Mouse (Mus musculus): ENCODE measurements at regions not wholly inside any gene's neighbourhood (a gene's known extent, or its start where the extent isn't known, plus 50 kb on each side); places are given as distances from the start of the nearest gene placed in this dataset.
"Not testable (repeated sequence)": the region's sequence is repeated elsewhere in the genome, so short reads cannot be mapped to it uniquely, and the experiment has no call there.

DNA sequence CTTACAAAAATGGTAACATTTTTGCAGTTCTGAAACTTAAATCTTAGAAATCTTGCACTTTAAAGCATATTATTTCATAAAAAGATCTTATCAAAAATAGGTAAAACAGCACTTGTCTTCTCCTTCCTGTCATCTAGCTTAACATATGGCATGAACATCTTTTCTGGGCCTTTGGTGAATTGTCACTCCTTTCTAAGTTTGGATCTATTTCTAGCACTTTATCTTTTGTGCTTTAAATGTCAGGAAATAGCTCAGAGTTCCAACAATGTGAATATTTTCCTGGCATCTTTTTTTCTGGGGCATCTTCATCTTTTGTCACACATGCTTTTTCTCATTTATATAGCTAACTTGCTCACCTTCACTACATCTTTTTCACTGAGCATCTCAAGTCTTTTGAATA, 527.4 kb upstream of the Gm5150 start:
- DNase-seq, result no peak

DNA sequence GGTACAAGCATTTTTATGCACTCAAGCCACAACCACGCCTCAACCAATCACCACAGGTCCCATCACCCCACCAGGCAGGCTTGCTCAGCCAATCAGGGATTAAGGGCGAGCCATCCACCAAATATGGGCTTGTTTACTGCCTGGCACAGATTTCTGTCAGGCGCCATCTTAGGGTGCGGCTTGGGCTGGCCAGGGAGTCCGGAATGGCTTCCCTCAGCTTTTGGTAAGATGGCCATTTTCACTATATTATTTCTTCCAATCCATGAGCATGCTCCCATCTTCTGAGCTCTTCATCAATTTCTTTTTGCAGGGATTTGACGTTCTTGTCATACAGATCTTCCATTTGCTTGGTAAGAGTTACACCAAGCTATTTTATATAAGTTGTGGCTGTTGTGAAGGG, 521.3 kb upstream of the Gm5150 start:
- DNase-seq, result not testable (repeated sequence)

DNA sequence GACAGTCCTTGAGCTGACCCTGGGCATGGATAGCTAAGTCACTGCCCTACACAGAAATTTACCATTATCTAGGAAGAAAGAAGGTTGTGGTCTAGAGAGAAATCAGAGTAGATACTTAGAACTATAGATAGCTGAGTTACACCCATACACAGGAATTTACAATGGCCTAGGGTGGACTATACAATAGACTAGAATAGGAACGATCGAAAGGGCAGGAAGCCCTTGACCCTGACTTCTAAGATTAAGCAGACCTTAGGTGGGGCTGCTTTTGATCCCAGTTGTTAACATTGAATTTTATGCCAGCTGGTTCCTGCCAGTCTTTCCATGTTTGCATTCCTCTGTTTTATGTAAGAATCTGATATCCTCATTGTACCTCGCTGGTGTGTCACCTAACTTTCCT, 482.2 kb upstream of the Gm5150 start:
- not testable (repeated sequence) for DNase-seq

DNA sequence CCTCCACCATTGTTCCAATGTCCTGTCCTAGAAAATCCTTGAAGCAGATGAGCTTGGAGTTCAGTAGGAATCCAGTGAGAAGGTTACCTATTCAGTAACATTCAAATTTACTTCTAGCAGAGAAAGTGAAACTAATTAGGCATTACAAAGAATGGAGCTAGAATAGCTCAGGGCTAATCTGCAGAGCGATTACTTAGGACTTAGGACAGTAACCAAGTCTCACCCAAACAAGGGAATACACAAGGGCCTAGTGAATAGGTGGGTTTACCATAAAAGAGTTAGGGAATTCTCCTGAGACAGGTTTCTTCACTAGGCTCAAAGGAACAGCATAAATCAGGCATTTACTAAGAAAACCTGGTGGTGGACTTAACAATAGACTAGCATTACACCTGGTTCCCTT, 476.5 kb upstream of the Gm5150 start:
- DNase-seq, result no peak

DNA sequence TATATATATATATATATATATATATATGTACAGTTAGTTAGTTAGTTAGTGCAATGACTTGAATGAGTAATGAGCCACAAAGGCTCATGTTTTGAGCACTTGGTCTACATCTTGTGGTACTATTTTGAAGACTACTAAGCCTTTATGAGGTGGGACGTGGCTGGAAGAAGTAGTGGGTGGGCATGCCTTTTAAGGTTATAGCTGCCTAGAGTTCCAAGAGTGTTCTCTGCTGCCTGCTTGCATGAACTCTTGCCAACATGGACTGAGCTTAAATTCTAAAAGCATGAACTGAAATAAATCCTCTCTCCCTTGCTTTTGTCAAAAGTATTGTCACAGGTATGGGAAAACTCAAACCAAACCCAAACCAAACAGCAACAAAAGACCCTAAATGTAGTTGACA, 465.1 kb upstream of the Gm5150 start:
- no peak for DNase-seq

DNA sequence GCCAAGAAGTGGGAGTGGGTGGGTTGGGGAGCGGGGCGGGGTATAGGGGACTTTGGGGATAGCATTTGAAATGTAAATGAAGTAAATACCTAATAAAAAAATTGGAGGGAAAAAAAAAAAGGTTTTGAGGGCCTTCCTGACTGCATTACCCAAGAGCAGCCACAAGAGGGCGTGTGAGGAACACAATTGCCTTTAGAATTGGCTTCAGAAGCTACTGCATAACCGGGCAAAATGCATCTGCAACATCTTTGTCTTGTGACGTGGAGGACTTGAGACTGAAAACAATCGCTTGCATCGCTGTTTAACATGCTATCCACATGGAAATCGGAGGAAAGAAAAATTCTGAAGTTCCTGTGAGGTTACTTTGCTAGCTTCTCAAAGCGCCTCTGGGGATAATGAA, 460.2 kb upstream of the Gm5150 start:
- peak; percentile 61 for DNase-seq

DNA sequence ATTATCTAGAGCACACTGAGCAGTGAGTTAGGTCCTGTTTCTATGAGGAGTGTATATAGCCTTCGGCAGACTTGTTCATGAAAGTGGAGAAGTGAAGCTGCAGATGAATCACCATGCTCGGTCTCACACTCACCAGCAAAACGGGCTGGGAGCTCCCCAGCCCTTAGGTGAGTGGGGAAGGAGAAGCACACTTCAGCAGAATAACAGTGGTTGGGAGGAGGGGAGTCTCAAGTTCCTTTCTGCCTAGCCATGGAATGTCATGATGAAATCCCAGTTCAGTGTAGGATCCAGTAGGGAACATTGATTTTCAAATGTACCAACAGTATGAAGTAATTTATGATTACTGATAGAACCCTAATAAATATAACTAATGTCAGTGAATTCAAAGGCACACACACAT, 459.1 kb upstream of the Gm5150 start:
- DNase-seq, result no peak

DNA sequence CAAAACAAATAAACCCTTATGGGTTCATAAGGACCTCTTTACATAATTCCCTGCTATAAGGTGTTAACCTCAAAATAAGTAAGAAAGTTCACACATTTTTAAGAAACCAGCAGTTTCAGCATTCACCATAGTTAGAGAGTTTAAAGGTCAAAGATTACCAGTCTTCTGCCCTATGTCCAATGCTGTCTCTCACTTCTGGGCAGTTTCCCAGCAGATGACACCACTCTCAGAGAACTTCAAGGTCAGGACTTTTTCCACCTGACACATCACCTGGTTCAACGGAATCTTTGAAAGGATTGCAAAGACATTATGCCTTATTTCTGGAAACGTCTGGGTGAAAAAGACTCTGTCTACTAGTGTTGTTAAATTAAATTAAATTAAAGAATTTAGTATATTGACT, 458.1 kb upstream of the Gm5150 start:
- no peak for DNase-seq

DNA sequence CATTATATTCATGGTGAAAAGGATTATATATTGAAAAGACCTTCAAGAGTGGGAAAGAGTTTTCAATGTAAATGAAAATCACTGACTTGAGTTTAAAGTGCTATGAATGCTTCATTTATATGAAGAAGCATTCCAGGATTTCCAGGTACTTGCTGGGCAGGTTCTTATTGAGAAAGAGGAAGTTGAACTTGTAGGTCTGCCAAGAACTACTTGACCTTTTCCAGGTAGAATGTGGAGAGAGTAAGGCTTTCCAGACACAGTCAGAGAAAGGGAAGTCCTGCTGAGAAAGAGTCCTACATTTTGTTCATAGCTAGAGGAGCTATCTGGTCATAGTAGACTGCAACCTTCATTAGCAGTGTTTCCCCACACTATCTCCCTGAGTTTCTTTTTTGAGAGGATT, 426.8 kb upstream of the Gm5150 start:
- no peak for DNase-seq

DNA sequence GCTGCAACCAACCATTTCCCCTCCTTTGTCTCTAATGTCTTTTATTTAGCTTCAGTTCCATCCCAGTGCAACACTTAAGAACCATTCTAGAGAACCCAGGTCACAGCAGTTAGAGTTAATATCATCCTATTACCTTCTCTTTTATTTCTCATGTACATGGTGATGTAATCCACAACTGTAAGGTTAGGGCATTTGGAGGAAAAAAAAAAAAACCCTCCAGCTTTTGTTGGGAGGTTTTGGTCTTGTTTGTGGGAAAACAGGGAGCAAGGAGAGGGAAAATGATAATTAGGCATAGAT, 425.5 kb upstream of the Gm5150 start:
- DNase-seq, result no peak

DNA sequence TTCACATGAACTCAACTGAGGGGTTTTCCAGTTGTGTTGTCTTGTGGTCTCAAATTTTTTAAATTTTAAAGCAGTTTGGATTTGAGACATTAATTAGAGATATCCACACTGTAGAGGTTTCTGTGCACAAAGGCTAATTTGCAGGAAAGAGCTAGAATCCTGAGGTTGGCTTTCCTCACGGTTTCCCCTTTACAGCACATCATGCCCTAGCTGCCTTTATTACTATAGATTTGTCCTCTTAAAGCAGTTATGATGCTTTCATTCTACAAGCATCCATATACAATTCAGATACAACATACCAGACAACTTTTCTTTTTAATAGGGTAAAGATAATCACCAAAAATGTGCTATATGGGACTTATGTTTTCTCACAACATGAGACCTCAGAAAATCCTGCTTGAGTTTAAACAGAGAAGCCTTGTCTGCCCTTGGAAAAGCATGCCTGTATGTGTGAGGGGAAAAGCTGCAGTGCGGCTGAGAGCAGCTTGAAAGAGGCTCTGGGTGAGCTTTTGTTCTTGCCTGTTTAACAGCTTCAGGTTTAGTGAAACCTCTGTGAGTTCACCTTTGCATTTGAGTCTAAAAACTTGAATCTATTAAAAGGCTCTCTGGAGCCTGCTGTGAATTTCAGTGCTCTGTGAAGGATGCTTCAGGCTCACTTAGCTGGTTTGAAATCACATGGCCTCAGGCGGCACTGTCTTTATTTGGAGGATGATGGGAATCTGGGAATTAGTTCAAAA, 425.0 kb upstream of the Gm5150 start:
- no peak for DNase-seq
